ENCODE assay signal across 11 mouse cellular contexts in the genomic region with DNA sequence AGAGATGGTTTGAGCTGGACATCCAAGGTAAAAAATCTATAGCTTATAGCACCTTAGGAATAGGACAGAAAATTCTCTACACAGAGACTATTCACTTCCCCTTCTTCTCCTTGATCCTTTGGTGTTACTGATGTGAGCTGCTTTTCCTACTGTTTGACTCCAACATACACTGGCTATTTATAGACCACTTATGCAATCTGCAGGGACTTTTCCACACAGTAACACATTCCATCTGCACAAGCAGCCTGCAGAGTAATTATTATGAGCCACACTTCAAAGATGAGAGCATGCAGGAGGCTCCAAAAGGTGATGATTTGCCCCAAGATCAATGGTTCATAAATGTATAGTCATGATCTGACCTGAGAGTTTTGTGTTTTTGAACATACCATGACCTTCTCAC.
DNase-seq lines count a peak whose midpoint lies in the region; ATAC-seq and TF ChIP-seq lines count a peak whose summit lies in the region.
"Had no signal": no experiment of that assay in that cellular context is flagged by ENCODE, and none has a peak within 500 bp of the region (broad histone marks: within the 10 kb centered on the region; RNA-seq: fewer than 3 reads in every experiment).

No protein-coding gene starts in this region.

- H3K9ac ChIP-seq in heart, embryonic 16.5 days (ENCODE audit: low read length), result no peak overlapping the region
- H3K9ac ChIP-seq in hindbrain, embryonic 13.5 days, result no peak overlapping the region

- peak overlapping the region; percentile 15; the same call in 1 of the 2 replicates for H3K4me2 ChIP-seq in heart, embryonic 16.5 days (ENCODE audit: low read depth, low read length)
- H3K4me2 ChIP-seq in hindbrain, embryonic 13.5 days, result no peak overlapping the region

- peak; percentile 88 for ATAC-seq in heart, embryonic 16.5 days (replicated peaks; ENCODE audit: extremely low read depth, insufficient read depth, low FRiP score)
- ATAC-seq in hindbrain, embryonic 13.5 days (ENCODE audit: low FRiP score), result no peak

- no peaks in the 10 kb centered on the region for H3K9me3 ChIP-seq in heart, embryonic 16.5 days (replicated peaks; ENCODE audit: control insufficient read depth, low read length)
- H3K9me3 ChIP-seq in hindbrain, embryonic 13.5 days, result no peaks in the 10 kb centered on the region

- intact Hi-C loops in left cerebral cortex, postnatal 4 days (cut with DNase I), result no loop called here

- TF ChIP-seq POLR2A in cortical plate, adult 2 months (IDR thresholded peaks at IDR 0.05; ENCODE audit: extremely low read depth, insufficient read depth, low read length), result no peak

- no peak overlapping the region for H3K4me3 ChIP-seq in cortical plate, adult 2 months (ENCODE audit: insufficient read depth, low read length)
- H3K4me3 ChIP-seq in heart, embryonic 16.5 days (ENCODE audit: low read length), result no peak overlapping the region
- H3K4me3 ChIP-seq in hindbrain, embryonic 13.5 days, result no peak overlapping the region

- peak; percentile 5 to 24 for DNase-seq in left cerebral cortex, adult 18-20 months (ENCODE audit: low spot score in 2 of 2)
- no peak for DNase-seq in left cerebral cortex, postnatal 4 days
- DNase-seq in lung, postnatal 25 days (ENCODE audit: low spot score), result peak; percentile 2
- no peak for DNase-seq in thymus, postnatal 0 days (ENCODE audit: low spot score)
- DNase-seq: cerebellum, postnatal 10 days; kidney, postnatal 14 days; liver; thymus, postnatal 14 days had no signal

- no peaks in the 10 kb centered on the region; the same call in 1 of the 2 replicates for H3K4me1 ChIP-seq in cortical plate, adult 2 months (ENCODE audit: control insufficient read depth, insufficient read depth, low read length)
- peaks cover 13% of the 10 kb centered on the region for H3K4me1 ChIP-seq in heart, embryonic 16.5 days (ENCODE audit: control insufficient read depth, insufficient read depth, low read length)
- H3K4me1 ChIP-seq in hindbrain, embryonic 13.5 days (replicated peaks), result no peaks in the 10 kb centered on the region

- H3K27me3 ChIP-seq in heart, embryonic 16.5 days (ENCODE audit: control insufficient read depth, insufficient read depth, low read length), result no peaks in the 10 kb centered on the region
- H3K27me3 ChIP-seq in hindbrain, embryonic 13.5 days, result no peaks in the 10 kb centered on the region

- H3K27ac ChIP-seq in cortical plate, adult 2 months (ENCODE audit: insufficient read depth, low read length), result peak overlapping the region; percentile 29; the same call in 1 of the 2 replicates
- H3K27ac ChIP-seq in heart, embryonic 16.5 days (ENCODE audit: low read length), result peak overlapping the region; percentile 36
- H3K27ac ChIP-seq in hindbrain, embryonic 13.5 days, result no peak overlapping the region

- TF ChIP-seq CTCF in cortical plate, adult 2 months (IDR thresholded peaks at IDR 0.05; ENCODE audit: extremely low read depth, insufficient read depth, low read length), result no peak

- no peaks in the 10 kb centered on the region for H3K36me3 ChIP-seq in heart, embryonic 16.5 days (ENCODE audit: control insufficient read depth, insufficient read depth)
- no peaks in the 10 kb centered on the region for H3K36me3 ChIP-seq in hindbrain, embryonic 13.5 days

Comparison
In these comparisons a context has a peak if more than half of its experiments do, and no peak if none do; other contexts are left out.
1. DNase-seq: peak in left cerebral cortex, adult 18-20 months (2 of 2) and lung, postnatal 25 days (single experiment); none in left cerebral cortex, postnatal 4 days (single experiment) and thymus, postnatal 0 days (single experiment).